Mouse (Mus musculus) small intestine, adult 2 months (tissue): ENCODE measurements around the gene 4931414P19Rik.

Source experiments
- CTCF ChIP-seq: fragments of 200-500 bp; IDR thresholded peaks from 2 replicates; pipeline ENCODE4 v1.5.1; 2012; ENCODE audit warnings: low read depth, mild to moderate bottlenecking, control low read depth, inconsistent platforms, low read length, moderate library complexity, mixed read lengths; ENCODE audit not compliant: insufficient replicate concordance, insufficient read length; ENCODE audit errors: extremely low read depth
- POLR2A ChIP-seq: fragments of 200-500 bp; IDR thresholded peaks from 2 replicates; pipeline ENCODE4 v1.6.1; 2012; ENCODE audit warnings: low read depth, mild to moderate bottlenecking, control low read depth, inconsistent platforms, low read length, moderate library complexity

DNA sequence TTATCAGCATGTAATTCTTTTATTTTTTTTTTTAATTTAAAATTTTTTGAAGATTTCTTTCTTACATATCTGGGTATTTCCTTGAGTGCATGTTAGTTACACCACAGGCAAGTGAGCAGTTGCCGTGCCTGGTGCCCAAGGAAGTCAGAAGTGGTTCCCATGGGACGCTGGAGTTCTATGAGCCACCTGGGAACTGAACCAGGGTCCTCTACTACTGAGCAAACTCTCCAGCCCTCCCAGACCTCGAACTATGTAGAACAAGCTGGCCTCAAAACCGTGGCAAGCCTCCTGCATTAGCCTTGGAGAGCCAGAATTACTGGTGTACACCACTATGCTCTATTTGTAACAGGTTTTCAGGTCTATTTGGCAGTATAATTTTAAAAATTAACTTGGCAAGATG is 3.2 kb downstream of the 4931414P19Rik start:
- TF ChIP-seq POLR2A (no peak), CTCF (no peak)
